Mouse (Mus musculus) cortical plate, adult 2 months (tissue): ENCODE results near the gene Htra2.

Experiments used
- CTCF ChIP-seq: fragments of 200-500 bp; IDR thresholded peaks from 2 replicates; pipeline ENCODE4 v1.5.1; 2011; ENCODE audit warnings: mild to moderate bottlenecking, control low read depth, low read length; ENCODE audit not compliant: insufficient read depth; ENCODE audit errors: extremely low read depth
- POLR2A ChIP-seq: fragments of 200-500 bp; IDR thresholded peaks from 2 replicates; pipeline ENCODE4 v1.6.1; 2011; ENCODE audit warnings: mild to moderate bottlenecking, low read length, control low read depth; ENCODE audit not compliant: insufficient read depth; ENCODE audit errors: extremely low read depth

DNA sequence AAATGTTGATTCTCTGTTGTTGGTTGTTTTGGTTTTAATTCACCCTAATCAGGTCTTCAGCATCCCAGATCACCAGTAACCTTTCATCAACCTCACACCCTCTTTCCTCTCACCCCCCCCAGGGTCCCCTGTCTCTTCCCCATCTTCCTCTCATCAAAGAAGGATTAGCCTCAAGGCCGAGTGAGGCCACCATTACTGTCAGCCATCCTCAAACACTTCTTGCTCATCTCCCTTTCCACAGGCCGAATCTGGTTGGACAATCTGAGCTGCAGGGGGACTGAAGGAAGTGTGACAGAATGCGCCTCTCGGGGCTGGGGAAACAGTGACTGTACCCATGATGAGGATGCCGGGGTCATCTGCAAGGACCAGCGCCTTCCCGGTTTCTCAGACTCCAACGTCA is 17.9 kb downstream of the Htra2 start:
- TF ChIP-seq CTCF (no peak), POLR2A (no peak)
